Mouse (Mus musculus) naive thymus-derived CD4-positive, alpha-beta T cell, adult 2 months (primary cell): ENCODE data around the gene H2-M5.

Experiments used
- DNase-seq: peaks from one replicate; pipeline ENCODE4 v3.0.0-alpha.2; 2011; ENCODE audit warnings: low read depth

H2-M5 gene

DNA sequence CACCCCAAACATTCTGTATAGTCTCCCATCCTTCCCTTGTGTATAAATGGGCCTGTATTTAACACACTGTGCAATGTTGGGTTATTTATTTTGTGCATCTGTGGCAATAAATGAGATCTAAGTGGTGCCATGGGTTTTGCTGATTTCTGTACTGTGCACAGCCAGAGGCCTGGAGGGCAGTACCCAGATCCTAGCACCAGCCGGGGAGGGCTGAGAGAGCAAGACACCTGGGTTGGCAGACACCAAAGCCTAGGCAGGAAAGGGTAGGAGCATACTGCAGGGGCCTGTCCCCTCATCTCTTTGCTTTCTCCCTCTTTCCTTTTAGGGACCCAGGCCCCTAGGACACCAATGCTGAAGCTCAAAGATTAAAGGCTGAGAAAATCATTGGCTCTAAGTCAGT lies 41.1 kb downstream of the H2-M5 start:
- no peak for DNase-seq

DNA sequence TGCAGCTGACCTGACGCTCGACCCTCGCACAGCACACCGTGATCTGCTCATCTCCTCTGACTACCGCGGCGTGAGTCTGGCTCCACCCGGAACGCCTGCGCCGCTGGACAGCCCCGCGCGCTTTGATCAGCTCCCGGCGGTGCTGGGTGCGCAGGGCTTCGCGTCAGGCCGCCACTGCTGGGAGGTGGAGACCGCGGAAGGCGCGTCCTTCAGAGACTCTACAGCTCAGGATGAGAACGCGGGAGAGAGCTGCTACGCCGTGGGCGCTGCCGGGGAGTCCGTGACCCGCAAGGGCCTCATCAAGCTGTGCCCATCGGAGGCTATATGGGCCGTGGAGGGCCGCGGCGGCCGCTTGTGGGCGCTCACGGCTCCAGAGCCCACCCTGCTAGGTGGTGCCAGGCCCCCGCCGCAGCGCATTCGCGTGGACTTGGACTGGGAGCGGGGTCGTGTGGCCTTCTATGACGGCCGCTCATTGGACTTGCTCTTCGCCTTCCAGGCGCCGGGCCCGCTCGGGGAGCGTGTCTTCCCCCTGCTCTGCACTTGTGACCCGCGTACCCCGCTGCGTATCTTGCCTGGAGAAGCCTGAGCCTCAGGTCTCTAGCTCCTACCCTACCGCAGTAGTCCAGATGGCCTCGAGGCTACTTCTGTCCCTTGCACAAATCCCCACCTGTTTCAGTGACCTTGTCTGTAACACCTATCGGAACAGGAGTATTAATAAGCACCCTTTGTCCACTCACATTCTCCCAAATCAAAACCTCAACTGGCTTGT lies 42.1 kb downstream of the H2-M5 start:
- DNase-seq = peak; percentile 57

DNA sequence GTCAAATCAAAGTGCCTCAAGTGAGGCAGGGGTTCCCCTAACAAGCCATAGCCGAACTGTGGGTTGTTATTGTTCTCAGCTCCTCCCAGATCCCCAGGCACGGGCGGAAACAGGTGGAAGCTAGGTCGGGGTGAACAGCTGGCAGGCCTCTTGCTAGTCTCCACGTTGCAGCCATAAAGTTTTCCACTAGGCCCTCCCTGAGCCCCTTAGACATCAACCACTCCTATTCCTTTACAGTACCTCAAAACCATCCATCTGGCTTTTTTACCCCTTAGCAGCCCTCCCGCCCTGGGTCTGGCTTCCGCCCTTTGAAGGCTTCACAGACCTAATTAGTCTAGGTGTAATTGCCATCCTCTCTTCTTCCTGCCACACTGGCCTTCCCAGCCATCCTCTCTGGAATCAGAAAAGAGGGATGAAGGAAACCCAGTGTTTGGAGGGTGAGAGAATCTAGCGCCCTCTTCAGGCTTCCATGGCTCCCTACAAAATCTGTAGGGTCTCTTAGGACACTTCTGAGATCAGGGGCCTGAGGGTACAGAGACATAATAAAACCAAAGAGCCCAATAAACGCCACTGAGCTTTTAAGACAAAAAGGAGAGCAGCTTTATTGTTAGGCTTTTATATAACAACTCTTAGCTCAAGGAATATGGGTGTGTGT lies 45.1 kb downstream of the H2-M5 start:
- DNase-seq = peak; percentile 69

DNA sequence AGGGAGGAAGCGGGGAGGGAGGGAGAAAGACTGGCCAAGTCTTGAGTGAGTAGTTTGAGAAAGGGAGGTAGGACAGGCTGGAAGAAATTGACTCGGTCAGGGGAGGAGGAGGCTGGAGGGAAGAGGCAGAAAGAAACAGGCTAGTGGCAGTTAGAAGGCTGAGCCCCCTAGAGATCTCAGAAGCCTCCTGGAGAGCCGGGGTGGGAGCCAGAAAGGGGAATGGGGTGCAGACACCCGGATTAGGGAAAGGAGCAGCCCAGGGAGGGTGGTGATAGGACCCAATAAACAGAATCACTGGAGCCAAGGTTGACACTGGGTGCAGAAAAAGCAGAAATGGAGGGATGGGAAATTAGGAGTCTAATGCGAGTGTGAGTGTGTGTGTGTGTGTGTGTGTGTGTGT lies 45.6 kb downstream of the H2-M5 start:
- no peak for DNase-seq

GRCm38 (mm10) chr17:36942791-36943471 lies 46.4 kb downstream of the H2-M5 start, which contains the start of gene Rnf39:
Gene Rnf39, plus strand, starts transcription at chr17:36942918.
- peak; percentile 26 for DNase-seq

GRCm38 (mm10) chr17:36942391-36942790 lies 46.9 kb downstream of the H2-M5 start:
- DNase-seq = peak; percentile 61

GRCm38 (mm10) chr17:36938056-36938455 lies 51.3 kb downstream of the H2-M5 start:
- no peak for DNase-seq
